Mouse (Mus musculus) ES-Bruce4 (cell line): ENCODE results near the gene Mesd.
A peak's percentile ranks its signal among the peaks of the same experiment; 100 is the strongest.

Source experiments
- CTCF ChIP-seq: IDR thresholded peaks from one replicate; pipeline ENCODE4 v1.8.1; 2011; ENCODE audit warnings: low read depth, low read length
- POLR2A ChIP-seq: IDR thresholded peaks from one replicate; pipeline ENCODE4 v1.8.1; 2011; ENCODE audit warnings: low read length; ENCODE audit not compliant: insufficient read depth

DNA sequence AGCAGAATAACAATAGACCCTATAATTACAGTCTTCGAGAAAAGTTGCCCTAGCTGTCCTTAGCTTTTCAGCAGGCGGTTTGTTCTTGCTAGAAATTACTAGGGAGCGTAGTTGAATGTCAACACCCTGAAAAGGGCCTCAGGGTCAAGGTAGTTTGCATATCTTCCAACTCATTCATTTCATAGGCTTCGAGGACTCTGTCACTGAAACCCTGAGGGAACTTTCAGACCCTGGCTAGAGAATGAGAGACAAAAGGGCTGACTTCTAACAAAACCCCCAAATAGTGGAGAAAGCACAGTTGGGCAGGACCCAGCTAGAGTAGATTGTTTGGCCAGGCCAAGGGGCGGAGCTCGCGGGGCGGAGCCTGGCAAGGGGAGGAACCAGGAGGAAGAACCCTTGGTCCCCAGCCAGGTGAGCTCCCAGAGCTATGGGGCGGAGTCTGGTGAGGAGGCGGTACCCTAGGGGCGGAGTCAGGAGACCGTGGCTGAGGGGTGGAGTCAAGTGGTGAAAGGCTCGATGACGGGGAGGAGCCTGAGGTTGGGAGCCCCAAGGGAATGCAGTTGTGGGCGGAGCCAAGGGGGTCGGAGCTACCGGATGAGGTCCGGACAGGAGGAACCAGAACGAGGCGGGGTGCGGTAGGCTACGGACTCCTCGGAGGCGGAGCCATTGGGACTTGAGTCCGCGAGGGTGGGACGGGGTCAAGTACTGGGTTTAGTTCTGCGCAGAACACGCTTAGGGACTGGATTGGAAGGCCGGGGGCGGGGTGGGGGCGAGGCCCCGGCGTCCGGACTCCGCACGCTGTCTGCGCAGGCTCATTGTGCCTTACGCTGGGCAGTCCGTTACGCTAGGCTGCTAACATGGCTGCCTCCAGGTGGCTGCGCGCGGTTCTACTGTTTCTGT is 7.4 kb downstream of the Mesd start:
- TF ChIP-seq POLR2A (peak; percentile 68), CTCF (no peak)
